Mouse (Mus musculus): ENCODE data around the gene Hmga1.

The Hmga1 gene
- long read RNA-seq, experiment 1, partial matches to known transcripts: 2 of 12 reads
- long read RNA-seq, experiment 1, other reads (novel, unspliced or antisense): 1 of 12 reads
- long read RNA-seq, experiment 2, transcript Hmga1-216 (5 exons, 1,681 nt): major isoform, 8 of 18 reads
- long read RNA-seq, experiment 2, partial matches to known transcripts: 0 of 18 reads
- long read RNA-seq, experiment 2, other reads (novel, unspliced or antisense): 2 of 18 reads

- intact Hi-C loops (cut with DNase I): no loop called here
Measured at GRCm38 (mm10) chr17:27556315-27557011, at the start of gene Hmga1. Hmga1 (plus strand) TSS chr17:27556497.

- intact Hi-C loops (cut with DNase I): no loop called here
Measured at GRCm38 (mm10) chr17:27506871-27507590, 49.3 kb upstream of the Hmga1 start.

GRCm38 (mm10) chr17:27507591-27507945, 48.7 kb upstream of the Hmga1 start:
- intact Hi-C loops (cut with DNase I): no loop called here

GRCm38 (mm10) chr17:27508002-27508401, 48.3 kb upstream of the Hmga1 start:
- intact Hi-C loops (cut with DNase I): no loop called here

GRCm38 (mm10) chr17:27508513-27508912, 47.8 kb upstream of the Hmga1 start:
- intact Hi-C loops (cut with DNase I): no loop called here

GRCm38 (mm10) chr17:27509056-27509455, 47.2 kb upstream of the Hmga1 start:
- intact Hi-C loops (cut with DNase I): no loop called here

GRCm38 (mm10) chr17:27510258-27511124, 45.8 kb upstream of the Hmga1 start:
- intact Hi-C loops (cut with DNase I): loop anchor here (10.0 kb wide), 1 partner anchor 376 kb away; the partner anchor contains the start of gene Uqcc2

GRCm38 (mm10) chr17:27511125-27511735, 45.1 kb upstream of the Hmga1 start:
- intact Hi-C loops (cut with DNase I): loop anchor here (10.0 kb wide), 1 partner anchor 376 kb away; the partner anchor contains the start of gene Uqcc2

- intact Hi-C loops (cut with DNase I): loop anchor here (10.0 kb wide), 1 partner anchor 377 kb away; the partner anchor contains the start of gene Uqcc2
Measured at GRCm38 (mm10) chr17:27511865-27512618, 44.3 kb upstream of the Hmga1 start.

- intact Hi-C loops (cut with DNase I): loop anchor here (10.0 kb wide), 1 partner anchor 378 kb away; the partner anchor contains the start of gene Uqcc2
Measured at GRCm38 (mm10) chr17:27512619-27513161, 43.6 kb upstream of the Hmga1 start.

- intact Hi-C loops (cut with DNase I): loop anchor here (10.0 kb wide), 1 partner anchor 379 kb away; the partner anchor contains the start of gene Uqcc2
Measured at GRCm38 (mm10) chr17:27513279-27513915, 42.9 kb upstream of the Hmga1 start.

GRCm38 (mm10) chr17:27513916-27514762, 42.2 kb upstream of the Hmga1 start:
- intact Hi-C loops (cut with DNase I): loop anchor here (10.0 kb wide), 1 partner anchor 379 kb away; the partner anchor contains the start of gene Uqcc2

- intact Hi-C loops (cut with DNase I): loop anchor here (5.0 to 10.0 kb wide), 2 partner anchors 306 to 383 kb away; partner anchors contain the start of gene Uqcc2
Measured at GRCm38 (mm10) chr17:27518296-27518695, 38.0 kb upstream of the Hmga1 start.

GRCm38 (mm10) chr17:27518700-27519595, 37.3 kb upstream of the Hmga1 start:
- intact Hi-C loops (cut with DNase I): loop anchor here (5.0 to 10.0 kb wide), 2 partner anchors 307 to 384 kb away; partner anchors contain the start of gene Uqcc2

GRCm38 (mm10) chr17:27520557-27520956, 35.7 kb upstream of the Hmga1 start:
- intact Hi-C loops (cut with DNase I): loop anchor here (10.0 kb wide), 1 partner anchor 486 kb away; no protein-coding TSS in a partner anchor

GRCm38 (mm10) chr17:27521303-27521702, 35.0 kb upstream of the Hmga1 start, which contains the start of gene Grm4:
Grm4 (minus strand) TSS chr17:27521403.
- intact Hi-C loops (cut with DNase I): loop anchor here (10.0 kb wide), 1 partner anchor 487 kb away; no protein-coding TSS in a partner anchor

Measured in adrenal gland (tissue).